Mouse (Mus musculus) neutrophil, adult 5-6 weeks (primary cell): ENCODE results near the gene Taf9b. TPM values are rescaled to one million over a fixed set of nuclear protein-coding genes. Genes with fewer than 3 reads are reported as not detected.

Experiments used
- total RNA-seq: library from RNA; stranded (forward); fragments of 200-1000 nt; gene quantifications from 2 replicates; pipeline ENCODE4 v1.2.3, GENCODE M21; 2017

Gene Taf9b
- total RNA-seq, 1 experiment from 2014 or later = 6.6 TPM

Other genes with a start within 250 kb of the Taf9b start
- 27.9 and 29.2 TPM in 2 replicates for gene Magt1, start 209.3 kb downstream of the Taf9b start, total RNA-seq
- gene Cox7b, start 205.5 kb downstream of the Taf9b start, total RNA-seq = 87.4 and 108 TPM in 2 replicates
- 44.3 and 49.6 TPM in 2 replicates for gene Atp7a, start 193.9 kb downstream of the Taf9b start, total RNA-seq
- gene Tlr13, start 78.0 kb downstream of the Taf9b start, total RNA-seq = 124 and 136 TPM in 2 replicates
- 108 and 109 TPM in 2 replicates for gene Pgk1, start 34.1 kb downstream of the Taf9b start, total RNA-seq
- not detected in 2 replicates for gene Fnd3c2, start 34.2 kb upstream of the Taf9b start, total RNA-seq